Mouse (Mus musculus) cerebellum, adult 9-10 months (tissue): ENCODE measurements around the gene Ly6c1.
"Not testable (repeated sequence)": the region's sequence is repeated elsewhere in the genome, so short reads cannot be mapped to it uniquely, and the experiment has no call there.

Experiments
- DNase-seq: peaks from one replicate; pipeline ENCODE4 v3.0.0; 2022

Gene Ly6c1

GRCm38 (mm10) chr15:75048642-75049261 lies at the start of gene Ly6c1:
Gene Ly6c1, minus strand, starts transcription at chr15:75048830.
- not testable (repeated sequence) for DNase-seq

- DNase-seq, result peak; percentile 37
Measured at GRCm38 (mm10) chr15:75088041-75088440, 39.4 kb upstream of the Ly6c1 start.

GRCm38 (mm10) chr15:75069965-75070364 lies 21.3 kb upstream of the Ly6c1 start:
- DNase-seq, result no peak

- peak; percentile 38 for DNase-seq
Measured at GRCm38 (mm10) chr15:75062030-75062574, 13.5 kb upstream of the Ly6c1 start.

GRCm38 (mm10) chr15:75060505-75060904 lies 11.9 kb upstream of the Ly6c1 start:
- peak; percentile 58 for DNase-seq

GRCm38 (mm10) chr15:75055985-75056384 lies 7.4 kb upstream of the Ly6c1 start:
- DNase-seq, result no peak

GRCm38 (mm10) chr15:75055425-75055824 lies 6.8 kb upstream of the Ly6c1 start:
- DNase-seq, result not testable (repeated sequence)

GRCm38 (mm10) chr15:75052414-75052813 lies 3.8 kb upstream of the Ly6c1 start:
- not testable (repeated sequence) for DNase-seq

- DNase-seq, result not testable (repeated sequence)
Measured at GRCm38 (mm10) chr15:75051141-75051540, 2.5 kb upstream of the Ly6c1 start.

GRCm38 (mm10) chr15:75050593-75050992 lies 2.0 kb upstream of the Ly6c1 start:
- not testable (repeated sequence) for DNase-seq

- DNase-seq, result not testable (repeated sequence)
Measured at GRCm38 (mm10) chr15:75049811-75050210, 1.2 kb upstream of the Ly6c1 start.

- not testable (repeated sequence) for DNase-seq
Measured at GRCm38 (mm10) chr15:75047970-75048320, 685 bp downstream of the Ly6c1 start.

- DNase-seq, result not testable (repeated sequence)
Measured at GRCm38 (mm10) chr15:75047313-75047969, 1.2 kb downstream of the Ly6c1 start.

- not testable (repeated sequence) for DNase-seq
Measured at GRCm38 (mm10) chr15:75045501-75045900, 3.1 kb downstream of the Ly6c1 start.

GRCm38 (mm10) chr15:75021020-75021759 lies 27.4 kb downstream of the Ly6c1 start:
- not testable (repeated sequence) for DNase-seq

- DNase-seq, result peak; percentile 32
Measured at GRCm38 (mm10) chr15:75019446-75019845, 29.2 kb downstream of the Ly6c1 start.
